Mouse (Mus musculus): ENCODE results near the gene Phactr1. TPM values are rescaled to one million over a fixed set of nuclear protein-coding genes. Genes with fewer than 3 reads are reported as not detected.

Gene Phactr1
- polyA plus RNA-seq, 1 experiment from 2014 or later, result 41.1 TPM

DNA sequence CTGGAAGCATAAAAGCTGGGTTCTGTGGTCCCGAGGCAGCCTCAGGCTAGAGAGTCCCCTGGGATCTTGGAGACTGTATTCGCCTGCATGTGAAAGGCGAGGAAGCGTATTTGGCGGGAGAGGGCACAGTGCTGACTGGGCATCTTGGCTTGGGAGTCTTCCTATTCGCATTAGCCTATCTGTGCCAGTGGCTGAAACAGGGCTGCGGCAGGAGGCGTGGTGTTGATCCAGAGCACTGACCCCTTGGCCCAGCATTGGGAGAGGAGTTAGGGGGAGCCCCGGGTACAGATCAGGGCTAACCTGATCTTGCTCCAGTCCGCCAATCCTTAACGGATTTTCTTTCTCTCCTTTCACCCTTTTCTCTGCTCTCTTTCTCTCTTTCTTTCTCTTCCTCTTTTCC, 28.7 kb downstream of the Phactr1 start:
- peak; percentile 60 for ATAC-seq (ENCODE audit: insufficient read depth, low FRiP score, low TSS enrichment)
- no peaks in the 10 kb centered on the region for H3K36me3 ChIP-seq (ENCODE audit: control insufficient read depth, insufficient read depth, low read length)
- no peak overlapping the region for H3K27ac ChIP-seq (ENCODE audit: low read depth, low read length)

DNA sequence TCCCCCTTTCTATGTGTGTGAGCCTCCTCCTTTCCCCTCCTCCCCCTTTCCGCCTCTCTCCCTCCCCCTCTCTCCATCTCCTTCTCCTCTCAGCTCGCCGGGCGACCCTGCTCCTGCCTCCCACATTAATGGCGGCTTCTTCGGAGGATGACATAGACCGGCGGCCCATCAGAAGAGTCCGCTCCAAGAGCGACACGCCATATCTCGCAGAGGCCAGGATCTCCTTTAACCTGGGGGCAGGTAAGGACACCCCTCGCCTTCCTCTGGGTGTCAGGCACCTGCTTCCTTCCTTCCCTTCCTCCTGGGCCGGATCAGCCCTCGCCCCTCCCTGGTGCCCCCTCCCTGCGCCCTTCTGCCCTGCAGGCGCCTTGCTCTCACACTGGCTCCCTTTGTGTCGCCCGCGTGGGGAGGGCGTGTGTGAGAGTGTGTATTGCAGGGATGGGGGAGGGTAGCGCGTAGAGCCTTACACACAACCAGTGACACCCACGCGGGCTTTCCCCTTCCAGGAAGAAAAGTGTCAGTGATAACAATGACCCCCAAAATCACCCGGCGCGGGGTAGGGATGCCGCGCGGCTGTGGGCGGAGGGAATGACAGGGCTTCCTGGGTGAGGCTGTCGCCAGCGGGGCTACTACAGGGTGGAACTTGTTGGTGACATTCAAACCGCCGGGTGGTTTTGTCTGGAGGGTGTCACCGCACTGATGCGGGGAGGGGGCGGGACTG, 29.3 kb downstream of the Phactr1 start:
- Histone ChIP-seq H3K27me3 (ENCODE audit: control insufficient read depth, insufficient read depth, low read length) (no peaks in the 10 kb centered on the region), H3K36me3 (ENCODE audit: control insufficient read depth, insufficient read depth, low read length) (no peaks in the 10 kb centered on the region), H3K27ac (ENCODE audit: low read depth, low read length) (peak overlapping the region; percentile 45), H3K9ac (ENCODE audit: low read length) (peak overlapping the region; percentile 57), H3K4me2 (ENCODE audit: low read depth) (peak overlapping the region; percentile 82), H3K4me1 (ENCODE audit: control insufficient read depth, insufficient read depth, low read length) (no peaks in the 10 kb centered on the region), H3K9me3 (ENCODE audit: control insufficient read depth, low read length) (no peaks in the 10 kb centered on the region), H3K4me3 (ENCODE audit: low read depth, low read length) (peak overlapping the region; percentile 62)
- DNase-seq (ENCODE audit: low spot score), result peak; percentile 67
- ATAC-seq (ENCODE audit: insufficient read depth, low FRiP score, low TSS enrichment), result peak; percentile 87
- under 1% methylated on average over 39 of the region's 39 CpGs for WGBS

More for the DNA sequence above, 28.7 kb downstream of the Phactr1 start:
- no peaks in the 10 kb centered on the region for H3K4me1 ChIP-seq (ENCODE audit: control insufficient read depth, insufficient read depth, low read length)
- no peaks in the 10 kb centered on the region for H3K9me3 ChIP-seq (ENCODE audit: control insufficient read depth, low read length)
- H3K9ac ChIP-seq (ENCODE audit: low read length), result peak overlapping the region; percentile 57
- peak overlapping the region; percentile 62 for H3K4me3 ChIP-seq (ENCODE audit: low read depth, low read length)
- H3K4me2 ChIP-seq (ENCODE audit: low read depth), result peak overlapping the region; percentile 82
- DNase-seq (ENCODE audit: low spot score), result peak; percentile 44
- whole genome bisulfite sequencing, result 12% methylated on average over 11 of the region's 11 CpGs
- H3K27me3 ChIP-seq (ENCODE audit: control insufficient read depth, insufficient read depth, low read length), result no peaks in the 10 kb centered on the region

DNA sequence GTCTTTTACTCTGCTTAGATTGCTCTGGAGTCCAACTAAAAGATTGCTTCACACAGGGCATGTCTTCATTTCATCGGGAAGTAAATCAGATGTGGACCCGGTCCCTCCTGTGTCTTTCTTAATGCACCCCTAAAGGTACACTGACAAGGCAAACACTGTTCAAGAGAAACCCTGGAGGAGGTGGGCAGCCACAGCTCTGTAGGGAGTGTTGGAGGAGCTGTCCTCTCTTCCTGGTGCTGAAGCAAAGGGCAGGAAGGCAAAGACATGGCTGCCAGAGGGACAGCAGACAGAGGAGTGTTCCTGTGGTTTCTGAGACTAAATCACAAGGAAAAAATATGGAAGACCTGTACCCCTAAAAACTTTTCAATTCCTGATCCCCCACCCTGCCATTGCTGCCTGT, 31.1 kb downstream of the Phactr1 start:
- Histone ChIP-seq H3K27me3 (ENCODE audit: control insufficient read depth, insufficient read depth, low read length) (no peaks in the 10 kb centered on the region), H3K4me1 (ENCODE audit: control insufficient read depth, insufficient read depth, low read length) (no peaks in the 10 kb centered on the region), H3K4me2 (ENCODE audit: low read depth) (no peak overlapping the region), H3K36me3 (ENCODE audit: control insufficient read depth, insufficient read depth, low read length) (no peaks in the 10 kb centered on the region), H3K9me3 (ENCODE audit: control insufficient read depth, low read length) (no peaks in the 10 kb centered on the region), H3K27ac (ENCODE audit: low read depth, low read length) (no peak overlapping the region), H3K4me3 (ENCODE audit: low read depth, low read length) (no peak overlapping the region), H3K9ac (ENCODE audit: low read length) (no peak overlapping the region)
- ATAC-seq (ENCODE audit: insufficient read depth, low FRiP score, low TSS enrichment) (no peak), DNase-seq (ENCODE audit: low spot score) (peak; percentile 44)
- 23% methylated on average over 2 of the region's 2 CpGs for WGBS

DNA sequence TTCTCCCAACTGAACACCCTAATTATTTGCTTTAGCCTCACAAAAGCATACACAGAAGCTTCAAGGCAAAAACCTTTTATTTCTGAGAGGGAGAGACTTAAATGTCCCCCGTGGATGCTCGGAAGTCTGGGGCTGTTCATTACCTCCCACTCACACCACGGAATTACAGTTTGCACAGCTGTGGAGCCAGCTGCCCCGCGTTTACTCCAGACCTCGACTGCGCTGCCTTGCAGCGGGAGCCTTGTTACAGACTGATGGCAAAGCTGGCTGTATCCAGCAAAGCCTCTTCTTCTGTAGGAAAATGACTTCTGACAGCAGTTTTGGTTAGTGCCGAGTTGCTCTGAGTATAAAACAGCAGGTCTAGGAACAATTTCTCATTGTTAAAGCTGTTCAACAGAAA, 39.0 kb downstream of the Phactr1 start:
- peak; percentile 36 for DNase-seq (ENCODE audit: low spot score)
- H3K9ac ChIP-seq (ENCODE audit: low read length), result no peak overlapping the region; the same call in 1 of the 2 replicates
- H3K9me3 ChIP-seq (ENCODE audit: control insufficient read depth, low read length), result no peaks in the 10 kb centered on the region
- no peak overlapping the region for H3K4me2 ChIP-seq (ENCODE audit: low read depth)
- H3K36me3 ChIP-seq (ENCODE audit: control insufficient read depth, insufficient read depth, low read length), result no peaks in the 10 kb centered on the region
- ATAC-seq (ENCODE audit: insufficient read depth, low FRiP score, low TSS enrichment), result no peak
- H3K4me3 ChIP-seq (ENCODE audit: low read depth, low read length), result no peak overlapping the region
- no peaks in the 10 kb centered on the region for H3K27me3 ChIP-seq (ENCODE audit: control insufficient read depth, insufficient read depth, low read length)
- 7% methylated on average over 9 of the region's 9 CpGs for WGBS
- no peak overlapping the region for H3K27ac ChIP-seq (ENCODE audit: low read depth, low read length)
- H3K4me1 ChIP-seq (ENCODE audit: control insufficient read depth, insufficient read depth, low read length), result peaks cover 10% of the 10 kb centered on the region

DNA sequence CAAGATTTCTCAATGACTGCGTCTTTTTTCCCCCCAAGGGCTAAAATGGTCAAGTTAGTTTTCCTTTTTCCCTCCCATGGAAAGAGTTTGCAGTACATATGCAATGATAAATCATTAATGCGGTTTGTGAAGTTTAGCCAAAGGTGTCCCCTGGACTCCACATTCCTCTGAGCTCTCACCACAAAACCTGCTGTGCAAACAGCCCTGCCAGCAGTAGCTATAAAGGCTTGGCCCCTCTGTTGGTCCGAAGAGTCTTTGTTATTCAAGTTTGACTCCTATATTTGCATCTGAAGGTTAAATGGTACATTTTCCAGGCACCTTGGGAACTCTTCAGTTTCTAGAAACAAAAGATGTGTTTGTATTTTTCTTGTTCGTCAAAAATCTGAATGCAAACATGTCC, 39.7 kb downstream of the Phactr1 start:
- no peak overlapping the region for H3K9ac ChIP-seq (ENCODE audit: low read length)
- no peak overlapping the region for H3K4me3 ChIP-seq (ENCODE audit: low read depth, low read length)
- H3K4me2 ChIP-seq (ENCODE audit: low read depth), result no peak overlapping the region
- no peaks in the 10 kb centered on the region for H3K27me3 ChIP-seq (ENCODE audit: control insufficient read depth, insufficient read depth, low read length)
- H3K27ac ChIP-seq (ENCODE audit: low read depth, low read length), result no peak overlapping the region
- 18% methylated on average over 4 of the region's 4 CpGs for WGBS
- H3K4me1 ChIP-seq (ENCODE audit: control insufficient read depth, insufficient read depth, low read length), result peaks cover 10% of the 10 kb centered on the region
- DNase-seq (ENCODE audit: low spot score), result no peak
- H3K36me3 ChIP-seq (ENCODE audit: control insufficient read depth, insufficient read depth, low read length), result no peaks in the 10 kb centered on the region
- no peaks in the 10 kb centered on the region for H3K9me3 ChIP-seq (ENCODE audit: control insufficient read depth, low read length)
- no peak for ATAC-seq (ENCODE audit: insufficient read depth, low FRiP score, low TSS enrichment)

DNA sequence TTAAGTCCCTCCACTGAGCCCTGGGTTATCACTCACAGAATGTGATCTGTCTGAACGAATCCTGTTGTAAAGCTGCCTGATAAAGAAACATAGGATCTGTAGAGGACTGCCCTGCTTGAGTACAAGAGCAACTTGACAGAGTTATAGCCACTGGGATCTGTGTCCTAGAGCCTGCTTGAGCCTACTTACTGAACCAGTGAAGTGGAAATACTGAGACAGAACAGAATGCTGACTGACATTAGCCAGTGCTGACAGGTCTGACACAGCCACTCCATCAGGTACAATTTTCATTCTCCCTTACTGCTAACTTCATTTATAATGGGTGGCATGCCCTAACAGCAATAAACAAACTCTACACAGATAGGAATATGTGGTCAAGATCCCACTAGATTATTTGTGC, 40.2 kb downstream of the Phactr1 start:
- ATAC-seq (ENCODE audit: insufficient read depth, low FRiP score, low TSS enrichment), result no peak
- Histone ChIP-seq H3K27ac (ENCODE audit: low read depth, low read length) (no peak overlapping the region), H3K4me2 (ENCODE audit: low read depth) (no peak overlapping the region), H3K27me3 (ENCODE audit: control insufficient read depth, insufficient read depth, low read length) (no peaks in the 10 kb centered on the region), H3K36me3 (ENCODE audit: control insufficient read depth, insufficient read depth, low read length) (no peaks in the 10 kb centered on the region), H3K9ac (ENCODE audit: low read length) (no peak overlapping the region), H3K9me3 (ENCODE audit: control insufficient read depth, low read length) (no peaks in the 10 kb centered on the region), H3K4me1 (ENCODE audit: control insufficient read depth, insufficient read depth, low read length) (peaks cover 10% of the 10 kb centered on the region), H3K4me3 (ENCODE audit: low read depth, low read length) (no peak overlapping the region)
- DNase-seq (ENCODE audit: low spot score), result no peak
- 3% methylated on average over 1 of the region's 1 CpGs for WGBS

DNA sequence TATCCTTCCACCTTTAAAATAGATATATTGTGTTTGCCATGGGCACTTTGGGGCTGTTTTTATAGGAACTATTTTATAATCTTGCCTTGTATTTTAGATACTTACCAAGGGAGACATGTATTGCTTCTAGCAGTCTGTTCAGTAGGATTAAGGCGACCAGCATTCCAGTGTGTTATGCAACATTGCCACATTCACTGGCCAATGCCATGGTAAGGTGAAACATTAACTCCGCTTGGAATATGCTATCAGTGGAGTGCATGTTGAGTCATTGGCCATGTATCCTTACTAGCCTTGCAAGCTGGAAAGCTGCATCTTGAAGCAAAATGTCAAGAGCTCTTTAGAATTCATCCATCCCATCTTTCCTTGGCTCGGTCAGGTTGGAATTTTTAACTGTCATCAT, 43.6 kb downstream of the Phactr1 start:
- ATAC-seq (ENCODE audit: insufficient read depth, low FRiP score, low TSS enrichment), result no peak
- WGBS, result 89% methylated on average over 3 of the region's 3 CpGs
- peaks cover 10% of the 10 kb centered on the region for H3K4me1 ChIP-seq (ENCODE audit: control insufficient read depth, insufficient read depth, low read length)
- H3K9ac ChIP-seq (ENCODE audit: low read length), result no peak overlapping the region
- H3K4me2 ChIP-seq (ENCODE audit: low read depth), result no peak overlapping the region
- no peak overlapping the region for H3K27ac ChIP-seq (ENCODE audit: low read depth, low read length)
- no peaks in the 10 kb centered on the region for H3K9me3 ChIP-seq (ENCODE audit: control insufficient read depth, low read length)
- no peak overlapping the region for H3K4me3 ChIP-seq (ENCODE audit: low read depth, low read length)
- H3K36me3 ChIP-seq (ENCODE audit: control insufficient read depth, insufficient read depth, low read length), result no peaks in the 10 kb centered on the region
- DNase-seq (ENCODE audit: low spot score), result no peak
- H3K27me3 ChIP-seq (ENCODE audit: control insufficient read depth, insufficient read depth, low read length), result no peaks in the 10 kb centered on the region

DNA sequence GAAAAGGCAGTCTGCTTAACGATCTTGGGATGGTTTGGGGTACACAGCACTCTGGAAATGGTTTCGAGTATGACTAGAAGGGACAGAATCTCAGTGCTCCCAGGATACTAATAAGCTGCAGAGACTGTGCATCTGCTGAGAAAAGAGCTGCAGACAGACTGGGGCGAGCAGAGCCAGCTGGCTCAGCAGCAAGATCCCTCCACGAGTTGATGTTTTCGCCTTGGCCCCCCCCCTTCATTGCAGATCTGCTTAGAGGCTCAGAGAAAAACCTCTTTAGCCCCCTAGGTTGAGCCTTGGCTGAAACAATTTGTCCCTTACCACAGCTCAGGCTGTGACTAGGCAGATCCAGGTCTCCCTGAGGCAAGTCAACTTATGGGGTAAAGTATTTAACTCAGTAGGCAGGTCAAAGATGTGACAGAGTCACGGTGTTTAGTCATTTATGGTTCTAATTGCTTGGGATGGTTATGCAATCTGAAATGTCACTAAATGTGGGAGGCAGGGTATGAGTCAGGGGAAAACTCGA, 45.3 kb downstream of the Phactr1 start:
- ATAC-seq (ENCODE audit: insufficient read depth, low FRiP score, low TSS enrichment) (no peak), DNase-seq (ENCODE audit: low spot score) (no peak)
- no peaks in the 10 kb centered on the region for H3K4me1 ChIP-seq (ENCODE audit: control insufficient read depth, insufficient read depth, low read length)
- H3K4me2 ChIP-seq (ENCODE audit: low read depth), result no peak overlapping the region
- no peaks in the 10 kb centered on the region for H3K9me3 ChIP-seq (ENCODE audit: control insufficient read depth, low read length)
- 77% methylated on average over 7 of the region's 7 CpGs for WGBS
- H3K27ac ChIP-seq (ENCODE audit: low read depth, low read length), result no peak overlapping the region
- H3K9ac ChIP-seq (ENCODE audit: low read length), result no peak overlapping the region
- no peak overlapping the region for H3K4me3 ChIP-seq (ENCODE audit: low read depth, low read length)
- H3K27me3 ChIP-seq (ENCODE audit: control insufficient read depth, insufficient read depth, low read length), result no peaks in the 10 kb centered on the region
- H3K36me3 ChIP-seq (ENCODE audit: control insufficient read depth, insufficient read depth, low read length), result no peaks in the 10 kb centered on the region

DNA sequence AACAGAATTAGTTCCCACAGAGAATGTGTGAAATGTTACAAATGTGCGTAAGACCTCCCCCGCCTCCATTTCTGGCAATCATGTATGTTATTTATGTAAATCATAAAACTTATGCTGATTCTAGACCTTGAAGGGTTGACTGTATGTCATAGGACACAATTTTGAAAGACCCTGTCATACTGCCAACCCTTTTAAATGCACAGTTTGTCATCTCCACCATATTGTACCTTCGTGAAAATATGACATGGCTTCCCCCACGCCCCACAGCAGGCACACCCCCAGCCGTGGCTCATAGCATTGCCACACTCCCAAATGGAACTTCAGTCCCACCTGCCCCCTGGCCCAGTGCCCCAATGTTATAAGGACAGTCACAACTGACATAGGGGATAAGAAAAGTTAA, 57.1 kb downstream of the Phactr1 start:
- no peak for ATAC-seq (ENCODE audit: insufficient read depth, low FRiP score, low TSS enrichment)
- no peak overlapping the region for H3K4me3 ChIP-seq (ENCODE audit: low read depth, low read length)
- no peaks in the 10 kb centered on the region for H3K9me3 ChIP-seq (ENCODE audit: control insufficient read depth, low read length)
- H3K4me1 ChIP-seq (ENCODE audit: control insufficient read depth, insufficient read depth, low read length), result no peaks in the 10 kb centered on the region
- 90% methylated on average over 5 of the region's 5 CpGs for WGBS
- no peak overlapping the region for H3K4me2 ChIP-seq (ENCODE audit: low read depth)
- H3K27ac ChIP-seq (ENCODE audit: low read depth, low read length), result no peak overlapping the region
- no peaks in the 10 kb centered on the region for H3K36me3 ChIP-seq (ENCODE audit: control insufficient read depth, insufficient read depth, low read length)
- H3K27me3 ChIP-seq (ENCODE audit: control insufficient read depth, insufficient read depth, low read length), result no peaks in the 10 kb centered on the region
- DNase-seq (ENCODE audit: low spot score), result no peak
- H3K9ac ChIP-seq (ENCODE audit: low read length), result no peak overlapping the region
